Mouse (Mus musculus) kidney, postnatal 4 days (tissue): Measurements from ENCODE around the gene Pkp4.

Source experiments
- DNase-seq, 2 experiments: peaks; one replicate each; pipeline ENCODE4 v3.0.0; 2021; ENCODE audit warnings: mixed read lengths in 2 of 2

Pkp4 gene

DNA sequence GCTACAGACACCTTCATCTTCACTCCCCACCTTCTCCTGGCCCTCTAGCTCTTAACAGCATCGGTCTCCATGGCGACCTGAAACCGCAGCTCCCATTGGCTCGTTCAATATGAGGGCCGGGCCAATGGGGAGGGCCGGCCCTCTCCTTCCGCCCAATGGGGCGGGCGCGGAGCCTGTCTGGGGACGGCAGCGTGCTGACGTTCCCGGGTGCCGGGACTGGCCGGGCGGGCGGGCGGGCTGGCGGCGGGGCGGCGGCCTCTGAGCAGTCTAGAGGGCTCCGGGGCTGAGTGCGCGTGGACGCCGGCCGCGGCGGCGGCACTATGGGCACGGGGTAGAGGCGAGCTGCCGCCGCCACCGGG lies at the start of gene Pkp4, which contains the start of gene Ccdc148:
Gene Pkp4, plus strand, starts transcription at position 246 of the 359 bp plus-strand sequence.
Gene Ccdc148, minus strand, starts transcription at position 79 of the 359 bp plus-strand sequence.
- peak; percentile 93 to 95 for DNase-seq

DNA sequence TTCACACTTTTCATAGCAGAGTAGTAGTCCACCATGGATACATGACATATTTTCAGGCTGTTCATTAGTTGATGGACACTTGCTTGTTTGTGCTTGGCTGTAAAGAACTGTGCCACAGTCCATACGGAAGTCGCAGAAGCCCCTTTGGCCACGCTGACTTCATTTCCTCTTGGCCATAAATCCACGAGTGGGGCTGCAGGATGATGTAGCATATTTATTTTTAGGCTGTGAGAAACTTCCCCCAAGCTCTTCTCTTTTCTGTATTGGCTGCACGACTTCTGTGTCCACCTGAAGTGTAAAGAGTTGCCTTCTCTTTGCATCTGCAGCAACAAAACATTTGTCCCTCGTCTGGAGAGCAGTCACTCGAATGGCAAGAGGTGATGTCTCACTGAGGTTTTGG lies 31.6 kb upstream of the Pkp4 start:
- DNase-seq = no peak

DNA sequence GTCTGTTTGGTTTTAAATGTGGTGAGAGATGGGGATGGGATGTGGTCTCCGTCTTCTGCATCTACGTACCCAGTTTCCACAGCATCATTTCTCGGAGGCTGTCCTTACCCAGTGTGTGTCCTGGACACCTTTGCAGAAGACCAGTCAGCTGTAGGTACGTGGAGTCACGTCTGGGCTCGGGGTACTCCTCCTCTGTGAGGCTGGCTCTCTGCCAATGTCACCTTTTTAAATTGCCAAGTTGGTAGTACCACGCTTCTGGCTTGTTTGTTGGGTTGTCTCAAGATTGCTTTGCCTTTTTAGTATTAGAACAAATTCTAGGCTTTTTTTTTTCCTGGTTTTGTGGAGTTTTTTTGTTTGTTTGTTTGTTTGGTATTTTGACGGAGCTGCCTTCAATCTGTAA lies 30.8 kb upstream of the Pkp4 start:
- DNase-seq = no peak

DNA sequence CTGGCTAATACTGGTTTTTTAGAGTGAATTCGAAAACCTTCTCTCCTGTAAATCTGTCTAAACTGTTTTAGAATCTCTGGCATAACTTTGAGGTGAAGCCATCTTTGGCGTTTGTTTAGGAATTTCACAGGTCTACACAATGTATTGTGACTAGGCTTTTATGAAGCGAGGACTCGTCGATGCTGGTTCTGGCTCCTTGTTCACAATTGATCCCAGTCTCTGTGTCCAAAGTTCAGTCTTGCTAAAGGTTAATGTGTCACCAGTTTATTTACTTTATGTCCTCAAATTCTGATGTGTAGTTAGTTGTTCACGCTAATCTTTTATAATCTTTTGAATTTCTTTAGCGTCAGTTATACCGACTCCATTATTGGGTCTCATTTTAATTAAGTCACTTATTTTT lies 29.6 kb upstream of the Pkp4 start:
- DNase-seq = no peak

DNA sequence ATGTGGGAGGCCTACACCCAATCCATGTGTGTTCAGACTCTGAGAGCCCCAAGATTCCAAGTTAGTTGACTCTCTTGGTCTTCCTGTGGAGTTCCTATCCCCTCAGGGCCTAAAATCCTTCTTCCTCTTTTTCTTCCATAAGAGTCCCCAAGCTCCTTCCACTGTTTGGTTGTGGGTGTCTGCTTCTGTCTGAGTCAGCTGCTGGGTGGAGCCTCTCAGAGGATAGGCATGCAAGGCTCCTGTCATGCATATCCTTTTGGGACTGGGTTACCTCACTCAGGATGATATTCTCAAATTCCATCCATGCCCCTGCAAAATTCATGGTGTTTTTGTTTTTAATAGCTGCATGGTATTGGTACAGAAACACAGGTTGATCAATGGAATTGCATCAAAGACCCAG lies 5.2 kb upstream of the Pkp4 start:
- no peak for DNase-seq

DNA sequence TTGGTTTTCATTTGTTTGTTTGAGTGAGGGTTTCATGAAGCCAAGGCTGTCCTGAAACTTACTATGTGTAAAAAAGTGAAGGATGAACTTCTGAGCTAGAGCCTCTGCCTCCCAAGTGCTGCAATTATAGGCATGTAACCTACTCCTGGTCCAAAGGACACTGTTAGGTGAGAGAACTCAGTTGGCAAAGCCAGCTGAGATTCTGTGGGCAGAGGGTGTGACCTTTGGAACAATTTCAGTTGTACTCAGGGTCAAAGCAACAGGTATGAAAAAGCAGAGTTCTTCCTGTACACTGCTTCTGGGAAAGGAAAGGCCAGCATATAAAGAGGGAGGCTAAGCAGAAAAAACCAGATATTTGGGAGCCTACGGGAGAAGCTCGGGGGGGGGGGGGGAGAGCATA lies 2.5 kb upstream of the Pkp4 start:
- no peak for DNase-seq

DNA sequence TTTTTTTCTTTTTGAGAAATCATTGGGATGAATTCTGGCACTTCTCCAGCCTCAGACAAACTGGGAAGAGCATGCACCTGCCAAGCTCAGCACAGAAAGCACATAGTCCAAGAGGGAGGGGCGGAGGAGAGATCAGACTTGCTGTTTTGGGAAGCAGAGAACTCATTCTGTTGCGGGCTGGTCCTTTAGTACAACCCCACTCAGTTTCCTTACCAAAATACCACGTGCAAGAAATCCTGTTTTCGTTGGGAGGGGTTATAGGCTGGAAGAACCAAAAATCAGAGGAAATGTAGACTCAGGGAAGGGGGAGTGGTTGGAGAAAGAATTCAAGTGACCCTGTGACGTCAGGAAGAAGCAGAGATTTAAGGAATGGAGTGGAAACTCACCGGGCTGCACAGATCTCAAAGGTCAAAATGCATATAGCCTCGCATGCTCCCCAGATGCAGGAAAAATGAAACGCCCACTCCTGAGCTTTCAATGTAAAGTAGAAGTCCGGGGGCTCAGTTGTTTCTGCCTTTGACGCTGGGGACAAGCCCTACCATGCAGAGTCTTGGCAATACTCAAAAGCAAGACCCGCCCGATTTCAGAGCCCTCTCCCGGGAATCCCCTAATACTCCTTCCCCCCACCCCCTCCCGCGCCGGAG lies 567 bp upstream of the Pkp4 start:
- peak in 1 of 2 experiments; percentile 17 for DNase-seq

DNA sequence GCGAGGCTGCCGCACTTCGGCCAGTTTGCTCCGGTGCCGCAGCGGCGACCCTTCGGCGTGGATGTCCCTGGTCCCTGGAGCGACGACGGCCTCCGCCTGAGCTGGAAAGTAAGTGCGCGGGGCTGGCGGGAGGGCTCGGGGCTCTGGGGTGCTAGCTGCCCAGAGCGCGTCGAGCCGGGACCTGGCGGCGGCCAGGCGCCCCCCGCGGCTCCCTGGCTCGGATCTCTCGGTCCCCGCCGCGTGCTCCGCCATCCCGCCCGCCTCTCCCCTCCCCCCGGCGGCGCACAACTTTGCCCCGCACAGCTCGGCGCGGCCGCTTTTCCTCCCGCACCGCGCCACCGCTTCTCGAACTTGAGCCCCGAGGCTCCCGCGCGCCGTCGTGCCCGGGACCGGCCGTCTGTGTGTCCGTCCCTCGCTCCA lies 381 bp downstream of the Pkp4 start:
- DNase-seq = peak; percentile 55 to 76

DNA sequence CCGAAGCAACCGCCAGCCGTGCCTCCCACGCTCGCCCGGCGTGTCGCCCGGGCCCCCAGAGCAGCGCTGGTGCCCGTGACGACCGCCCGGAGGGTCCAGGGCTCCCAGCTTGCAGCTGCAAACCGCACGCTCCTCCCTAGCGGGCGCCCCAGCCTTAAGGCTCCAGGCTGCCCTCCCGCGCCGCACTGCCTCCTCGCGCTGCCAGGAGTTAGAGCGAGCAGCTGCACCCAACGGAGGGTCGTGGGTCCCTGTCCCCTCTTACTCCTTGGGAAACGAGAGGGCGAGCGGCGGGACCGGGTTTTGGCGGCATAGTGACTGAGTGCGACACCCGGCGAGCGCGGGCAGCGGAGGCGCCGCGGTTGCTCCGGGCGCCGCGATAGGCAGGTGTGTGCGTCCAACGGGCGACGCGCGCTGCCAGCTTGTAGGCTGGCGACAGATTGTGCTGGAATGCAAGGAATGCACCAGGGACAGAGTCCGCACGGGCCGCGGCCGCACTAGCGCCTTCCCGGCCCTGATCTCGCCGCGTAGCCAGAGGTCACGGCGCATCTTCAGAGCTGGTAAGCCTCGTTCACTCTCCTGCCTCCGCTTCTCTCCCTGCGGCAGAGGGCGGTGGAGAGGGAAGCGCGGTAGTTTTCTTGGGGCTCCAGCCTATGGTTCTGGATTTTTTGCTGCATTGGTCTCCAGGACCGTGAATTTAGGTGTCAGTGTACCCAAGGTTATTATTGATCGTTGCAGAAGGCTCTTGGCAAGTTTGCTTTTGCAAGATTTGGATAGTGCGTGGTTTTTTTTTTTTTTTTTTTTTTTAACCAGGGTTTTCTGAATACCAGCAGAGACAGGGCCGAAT lies 1.0 kb downstream of the Pkp4 start:
- DNase-seq = peak; percentile 80 to 89

DNA sequence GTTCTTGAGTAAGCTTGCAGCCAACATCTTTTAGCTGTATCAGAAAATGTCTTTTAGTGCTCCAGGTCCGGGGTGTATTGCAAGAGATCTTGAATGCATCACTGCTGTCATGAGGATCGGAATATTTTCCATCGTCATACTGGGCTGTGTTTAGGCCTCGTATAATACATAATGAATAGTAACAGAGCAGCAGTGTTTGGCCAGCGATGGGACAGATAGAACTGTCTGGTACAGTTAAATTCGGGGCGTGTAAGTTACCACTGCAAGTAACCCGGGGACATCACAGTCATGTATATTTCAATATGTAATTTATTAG lies 1.6 kb downstream of the Pkp4 start:
- no peak for DNase-seq

DNA sequence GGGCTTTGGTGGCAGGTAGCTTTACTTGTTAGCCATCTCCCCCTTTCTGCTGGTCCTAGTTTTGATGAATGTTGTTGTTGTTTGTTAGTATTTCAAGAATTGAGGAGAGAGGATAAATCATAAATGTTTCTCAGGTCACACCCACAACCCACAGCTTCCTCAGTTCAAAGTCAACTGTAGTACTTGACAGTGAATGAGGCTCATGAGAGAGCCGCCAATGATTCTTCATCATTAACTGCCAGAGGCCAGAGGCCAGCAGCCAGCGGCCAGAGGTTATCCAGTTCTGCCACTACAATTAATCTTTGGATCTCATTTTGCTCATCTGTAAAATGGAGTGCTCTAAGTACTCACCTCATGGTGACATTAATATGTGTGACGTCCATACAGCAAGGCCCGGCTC lies 6.3 kb downstream of the Pkp4 start:
- DNase-seq = no peak

DNA sequence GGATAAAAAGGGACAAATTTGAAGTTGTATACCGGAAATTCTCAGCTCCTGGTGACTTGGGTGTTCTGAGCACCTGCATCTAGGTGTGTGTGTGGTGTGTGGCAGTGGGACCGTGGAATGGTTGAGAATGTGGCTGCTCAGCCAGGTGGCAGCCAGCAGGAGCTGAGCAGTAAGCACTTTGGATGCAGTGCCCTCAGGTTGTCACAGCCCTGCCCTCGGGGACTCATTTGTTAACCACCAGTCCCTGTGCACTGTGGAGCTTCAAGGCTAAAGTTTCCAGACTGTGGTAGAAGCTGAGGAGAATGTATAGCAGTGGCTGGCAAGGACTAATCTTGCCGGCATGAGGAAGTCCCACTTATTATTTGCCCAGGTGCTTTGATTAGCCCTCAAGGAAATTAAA lies 7.2 kb downstream of the Pkp4 start:
- peak in 1 of 2 experiments; percentile 25 for DNase-seq

DNA sequence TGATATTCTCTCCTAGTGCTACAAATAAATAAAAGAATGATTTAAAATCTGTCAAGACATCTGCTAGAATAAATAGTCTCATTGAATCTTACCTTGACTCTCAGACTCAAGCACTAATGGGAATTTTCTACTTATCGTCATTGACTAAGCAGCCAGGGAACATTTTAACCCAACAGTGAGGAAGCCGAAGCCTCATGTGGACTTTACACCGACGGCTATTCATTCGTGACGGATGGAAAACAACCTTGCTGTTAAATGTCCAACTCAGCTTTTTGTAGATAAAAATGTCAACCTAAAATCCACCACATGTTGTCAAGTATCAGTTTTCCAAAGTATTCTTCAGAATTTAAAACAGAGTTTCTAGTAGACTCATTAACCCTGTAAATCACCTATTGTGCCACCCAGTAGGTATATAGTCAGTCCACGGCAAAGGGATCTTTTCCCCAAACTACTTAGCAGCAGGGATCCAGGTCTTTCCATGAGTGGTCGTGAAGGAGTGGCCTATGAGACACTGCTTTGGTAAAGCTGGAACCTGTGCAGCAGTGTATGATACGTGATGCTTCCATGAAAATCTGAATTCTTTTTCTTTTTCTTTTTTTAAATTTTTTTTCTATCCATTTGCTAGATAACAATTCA lies 9.0 kb downstream of the Pkp4 start:
- peak in 1 of 2 experiments; percentile 24 for DNase-seq

DNA sequence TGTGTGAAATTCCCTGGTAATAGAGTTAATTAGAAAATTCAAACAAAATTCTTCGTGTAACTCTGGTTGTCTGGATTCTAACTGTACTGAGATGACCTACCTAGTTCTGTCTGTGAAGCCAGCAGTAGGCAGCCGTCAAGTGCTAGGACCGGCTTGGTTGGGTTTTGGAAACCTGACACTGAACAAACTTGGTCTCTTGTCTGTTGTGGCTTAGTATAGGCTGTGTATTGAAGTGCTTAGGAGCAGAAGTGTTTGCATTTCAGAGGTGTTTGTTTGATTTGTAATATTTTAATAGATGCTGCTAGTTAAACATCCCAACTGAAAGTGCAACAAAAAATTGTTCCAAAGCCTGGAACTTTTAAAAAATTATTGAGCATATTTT lies 9.5 kb downstream of the Pkp4 start:
- no peak for DNase-seq

DNA sequence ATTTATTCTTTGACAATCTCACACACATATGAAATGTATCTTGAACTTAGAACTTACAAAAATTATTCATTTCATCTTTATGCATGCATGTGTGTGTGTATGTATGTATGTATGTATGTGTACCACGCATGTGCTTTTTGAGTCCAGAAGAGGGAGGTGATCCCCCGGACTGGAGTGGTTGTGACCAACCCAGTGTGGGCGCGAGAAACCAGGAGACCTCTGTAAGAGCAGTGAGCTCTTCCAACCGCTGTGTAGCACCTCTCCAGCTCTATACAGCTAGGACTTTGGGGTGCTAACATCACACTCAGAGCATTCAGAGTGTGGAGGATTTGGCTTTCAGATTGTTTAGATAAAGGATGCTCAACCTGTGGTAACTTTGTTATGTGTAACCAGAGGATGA lies 9.9 kb downstream of the Pkp4 start:
- DNase-seq = peak in 1 of 2 experiments; percentile 1

DNA sequence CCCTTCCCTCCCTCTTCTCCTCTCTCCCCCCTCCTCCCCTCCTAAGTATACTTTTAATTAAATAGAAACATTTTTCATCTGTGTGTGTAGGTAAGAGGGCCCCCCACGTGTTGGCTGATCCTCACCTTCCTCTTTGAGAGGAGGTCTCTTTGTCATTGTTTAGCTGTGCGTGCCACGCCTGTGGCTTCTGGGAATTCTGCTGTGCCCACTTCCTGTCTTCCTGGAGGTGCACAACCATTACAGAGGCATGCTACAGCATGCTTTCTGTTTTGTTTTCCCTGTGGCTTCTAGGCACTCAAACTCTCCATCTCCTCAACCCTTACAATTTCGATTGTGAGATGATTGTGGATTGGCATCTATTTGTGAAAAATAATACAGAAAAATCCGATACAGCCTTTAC lies 10.9 kb downstream of the Pkp4 start:
- peak in 1 of 2 experiments; percentile 17 for DNase-seq

DNA sequence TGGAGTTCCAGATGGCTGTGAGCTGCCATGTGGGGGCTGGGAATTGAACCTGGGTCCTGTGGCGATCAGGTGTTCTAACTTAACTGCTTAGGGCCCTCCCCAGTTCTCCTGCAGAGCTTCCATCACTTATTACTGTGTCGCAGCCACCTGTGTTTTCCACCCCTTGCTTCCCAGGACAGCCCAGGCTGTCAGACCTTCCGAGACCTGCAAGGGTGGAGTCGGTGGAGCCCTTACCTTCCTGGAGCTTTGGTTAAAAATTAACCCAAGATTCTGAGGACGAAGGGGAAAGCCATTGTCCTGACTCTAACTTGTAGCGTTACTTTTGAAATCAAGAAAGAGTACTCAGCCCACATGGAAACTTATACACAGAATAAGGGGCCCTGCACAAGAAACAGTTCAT lies 15.3 kb downstream of the Pkp4 start:
- peak in 1 of 2 experiments; percentile 47 for DNase-seq

DNA sequence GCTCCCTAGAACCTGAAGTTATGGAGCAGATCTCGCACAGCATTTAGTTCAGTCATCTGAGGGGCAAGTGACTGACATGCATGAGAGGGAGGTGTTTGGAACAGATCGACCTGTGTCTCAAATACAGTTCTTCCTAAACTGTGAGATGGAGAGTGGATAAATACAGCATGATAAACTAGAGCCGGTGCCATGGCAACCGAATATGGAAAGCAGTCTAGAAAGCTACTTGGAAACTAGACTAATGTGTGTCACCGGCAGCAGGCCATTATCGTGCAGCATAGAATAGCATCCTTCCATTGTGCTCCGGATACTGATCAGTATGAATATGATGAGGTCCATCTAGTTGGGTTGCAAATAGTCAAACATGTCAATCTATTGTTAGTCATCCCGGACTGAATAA lies 17.5 kb downstream of the Pkp4 start:
- DNase-seq = no peak

DNA sequence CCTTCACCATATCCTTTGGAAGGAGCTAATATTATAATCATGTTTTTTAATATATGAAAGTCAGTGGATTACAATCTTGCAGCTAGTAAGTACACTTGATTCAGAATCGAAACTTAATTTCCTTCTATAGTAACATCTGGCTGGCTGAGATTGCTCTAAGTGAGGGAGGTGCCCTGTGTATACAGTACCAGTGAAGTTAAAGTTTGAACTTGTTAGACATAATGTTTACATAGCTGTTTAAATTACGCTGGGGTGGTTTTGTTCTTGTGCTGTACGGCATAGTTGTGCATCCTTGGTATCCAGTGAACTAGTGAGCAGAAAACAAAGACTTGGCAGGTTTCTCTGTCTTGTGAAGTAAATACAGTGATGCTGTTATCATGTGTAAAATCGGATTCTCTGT lies 18.3 kb downstream of the Pkp4 start:
- no peak for DNase-seq

DNA sequence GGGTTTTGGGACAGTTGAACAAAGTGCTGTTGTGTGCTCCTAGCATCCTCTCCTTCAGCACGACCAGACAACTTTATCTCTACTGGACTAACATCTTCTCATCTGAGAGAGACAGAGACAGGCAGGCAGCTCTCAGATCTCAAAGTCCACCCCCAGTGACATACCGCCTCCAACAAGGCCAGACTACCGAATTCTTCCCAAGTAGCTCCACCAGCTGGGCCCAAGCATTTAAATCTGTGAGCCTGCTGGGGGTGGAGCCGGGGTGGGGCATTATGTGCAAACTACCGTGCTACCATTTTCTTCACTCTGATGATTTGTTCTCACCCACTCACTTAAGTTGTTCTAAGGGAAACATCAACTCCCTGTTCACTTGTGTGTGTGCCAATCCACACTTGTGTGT lies 18.8 kb downstream of the Pkp4 start:
- DNase-seq = peak in 1 of 2 experiments; percentile 35

DNA sequence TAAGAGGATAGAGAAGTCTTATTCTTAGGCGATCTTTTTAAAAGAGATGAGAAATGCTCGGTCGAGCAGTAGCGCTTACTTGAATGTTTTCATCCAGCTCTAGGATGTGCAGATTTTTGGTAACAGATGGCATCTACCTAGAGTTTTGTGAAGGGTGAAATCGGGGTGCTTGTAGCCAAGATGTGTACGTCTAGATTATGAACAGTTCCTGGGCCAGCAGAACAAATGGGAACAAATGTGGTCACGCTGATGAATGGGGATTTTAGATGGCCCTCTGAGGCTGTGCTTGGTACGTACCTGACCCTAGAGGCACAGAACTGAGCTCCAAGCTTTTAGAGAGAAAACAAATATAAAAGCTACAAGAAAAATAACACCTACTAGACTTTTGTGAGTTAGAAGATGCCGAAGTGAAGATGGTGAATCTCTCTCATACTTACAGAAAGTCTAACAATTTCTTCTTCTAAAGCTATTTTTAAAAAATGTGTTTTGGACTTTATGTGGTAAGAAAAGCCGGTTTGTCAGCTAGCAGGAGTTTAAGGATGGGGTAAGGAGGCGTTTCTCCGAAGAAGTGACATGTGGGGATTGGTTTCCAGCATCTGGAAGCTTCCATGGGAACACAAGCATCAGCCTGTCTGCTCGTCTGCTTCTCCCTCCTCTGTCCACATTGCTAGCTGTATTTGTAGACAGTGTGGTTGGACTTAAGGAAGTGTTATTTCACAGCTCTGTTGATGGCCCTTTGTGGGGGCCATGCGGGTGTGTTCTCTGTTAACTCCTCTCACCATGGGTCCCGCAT lies 20.9 kb downstream of the Pkp4 start:
- DNase-seq = no peak

DNA sequence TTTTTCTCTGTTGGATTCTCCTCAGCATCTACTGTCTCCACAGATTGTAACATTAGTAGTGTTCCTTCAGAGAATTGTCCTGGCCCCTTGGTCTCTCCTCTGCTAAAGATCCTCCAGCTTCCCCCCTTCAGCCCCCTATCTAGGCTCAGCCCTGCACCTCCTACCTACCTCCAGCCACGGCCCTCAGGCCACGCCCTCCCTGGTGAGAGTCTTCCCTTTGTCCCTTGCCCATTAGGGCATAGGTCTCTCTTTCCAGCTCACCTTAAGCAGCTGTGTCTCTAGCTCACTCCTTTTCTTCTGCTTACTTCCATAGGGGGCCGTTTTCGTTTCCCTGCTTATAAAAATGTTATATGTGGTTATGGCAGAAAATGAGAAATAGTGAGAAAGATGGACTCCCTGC lies 22.9 kb downstream of the Pkp4 start:
- DNase-seq = no peak
